Mouse (Mus musculus): Measurements from ENCODE around the gene Ffar1. TPM values are rescaled to one million over a fixed set of nuclear protein-coding genes. Genes with fewer than 3 reads are reported as not detected.

Gene Ffar1
- polyA plus RNA-seq, 1 experiment from 2014 or later = not detected

DNA sequence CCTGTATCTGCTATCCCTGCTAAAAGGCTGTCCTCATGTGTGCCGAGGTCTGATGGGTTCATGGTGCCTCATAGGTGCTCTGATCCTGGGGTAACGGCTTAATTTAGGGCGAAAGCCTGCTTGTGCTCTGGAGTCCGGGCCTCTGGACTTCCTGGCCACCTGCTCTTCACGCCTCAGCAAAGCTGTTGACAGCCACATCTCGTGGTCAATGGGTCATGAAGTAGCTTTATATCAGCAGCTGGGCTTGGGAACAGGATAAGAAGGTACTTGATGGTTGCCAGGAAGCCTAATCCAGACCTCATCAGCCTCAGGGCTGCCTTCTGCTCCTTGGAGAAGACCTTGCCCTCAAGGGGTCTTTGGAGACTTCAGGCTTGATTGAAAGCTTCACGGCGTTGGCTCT is 2.0 kb upstream of the Ffar1 start:
- 78% methylated on average over 8 of the region's 8 CpGs for WGBS
- Histone ChIP-seq H3K9ac (replicated peaks; ENCODE audit: low read depth, low read length) (no peak overlapping the region), H3K36me3 (ENCODE audit: control insufficient read depth, insufficient read depth, low read length) (no peaks in the 10 kb centered on the region), H3K4me2 (replicated peaks; ENCODE audit: low read depth, low read length) (no peak overlapping the region), H3K9me3 (ENCODE audit: control insufficient read depth, low read depth, low read length) (no peaks in the 10 kb centered on the region), H3K4me3 (ENCODE audit: low read depth, low read length) (no peak overlapping the region), H3K27ac (ENCODE audit: low read length) (no peak overlapping the region), H3K4me1 (ENCODE audit: control insufficient read depth, insufficient read depth, low read length) (no peaks in the 10 kb centered on the region), H3K27me3 (ENCODE audit: control insufficient read depth, insufficient read depth, low read length) (no peaks in the 10 kb centered on the region)
- no peak for ATAC-seq (ENCODE audit: insufficient number of reproducible peaks, insufficient read depth, low FRiP score, low read depth)

DNA sequence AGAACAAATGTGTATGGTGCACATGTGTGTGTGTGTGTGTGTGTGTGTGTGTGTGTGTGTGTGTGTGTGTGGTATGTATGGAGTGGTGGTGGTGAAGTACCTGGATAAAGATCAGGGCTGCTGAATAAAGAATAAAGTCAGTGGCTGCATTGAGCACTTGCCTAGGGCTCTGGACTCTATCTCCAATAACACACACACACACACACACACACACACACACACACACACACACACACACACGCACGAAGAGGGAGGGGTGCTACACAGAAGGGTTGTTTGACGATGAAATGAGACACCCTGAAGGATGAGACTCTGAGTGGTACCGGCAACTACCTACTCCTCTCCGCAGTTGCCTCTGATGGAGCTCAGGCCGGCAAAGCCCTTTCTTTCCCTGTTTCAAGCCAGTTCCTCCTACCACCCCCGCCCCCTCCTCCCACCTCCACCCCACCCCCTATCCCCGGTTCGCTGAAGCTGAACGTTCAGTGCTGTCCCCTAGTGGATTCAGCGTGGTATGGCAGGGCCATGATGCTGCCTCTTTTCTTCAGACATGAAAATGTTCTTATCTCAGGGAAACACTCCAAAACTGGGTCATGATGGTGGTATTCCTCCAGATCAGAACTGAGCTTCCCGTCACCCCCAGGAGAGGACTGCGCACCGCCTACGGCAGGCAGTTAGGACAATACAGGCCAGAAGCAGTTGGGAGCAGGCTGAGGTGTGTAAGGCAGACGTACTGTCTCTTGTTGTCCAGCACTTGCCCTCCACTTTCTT is 1.5 kb downstream of the Ffar1 start:
- H3K4me1 ChIP-seq (ENCODE audit: control insufficient read depth, insufficient read depth, low read length) = no peaks in the 10 kb centered on the region
- H3K36me3 ChIP-seq (ENCODE audit: control insufficient read depth, insufficient read depth, low read length) = no peaks in the 10 kb centered on the region
- 8% methylated on average over 14 of the region's 16 CpGs for WGBS
- peak; percentile 66 for ATAC-seq (ENCODE audit: insufficient number of reproducible peaks, insufficient read depth, low FRiP score, low read depth)
- no peak overlapping the region for H3K27ac ChIP-seq (ENCODE audit: low read length)
- 0 out of 2 replicates have a peak overlapping the region, but pooled peaks have one; percentile 12 for H3K4me3 ChIP-seq (ENCODE audit: low read depth, low read length)
- H3K4me2 ChIP-seq (replicated peaks; ENCODE audit: low read depth, low read length) = peak overlapping the region; percentile 36
- no peaks in the 10 kb centered on the region for H3K27me3 ChIP-seq (ENCODE audit: control insufficient read depth, insufficient read depth, low read length)
- H3K9me3 ChIP-seq (ENCODE audit: control insufficient read depth, low read depth, low read length) = no peaks in the 10 kb centered on the region
- no peak overlapping the region for H3K9ac ChIP-seq (replicated peaks; ENCODE audit: low read depth, low read length)

DNA sequence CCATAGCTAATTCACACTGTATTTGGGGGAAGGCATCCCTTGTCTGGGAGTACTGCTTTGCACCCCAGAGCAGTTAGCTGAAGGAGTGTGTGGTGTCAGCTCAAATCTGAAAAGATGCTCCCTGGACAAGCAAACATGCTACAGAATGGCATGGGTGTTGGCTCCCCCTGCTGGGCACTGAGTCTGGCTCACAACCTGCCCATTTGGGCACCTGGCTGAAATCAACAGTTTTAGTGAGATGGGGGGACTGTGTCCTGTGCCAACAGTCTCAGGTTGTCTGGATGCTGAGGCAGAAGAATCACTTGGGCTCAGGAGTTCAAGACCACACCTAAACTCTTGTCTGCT is 2.1 kb downstream of the Ffar1 start:
- Histone ChIP-seq H3K36me3 (ENCODE audit: control insufficient read depth, insufficient read depth, low read length) (no peaks in the 10 kb centered on the region), H3K9ac (replicated peaks; ENCODE audit: low read depth, low read length) (no peak overlapping the region), H3K4me3 (ENCODE audit: low read depth, low read length) (no peak overlapping the region), H3K4me1 (ENCODE audit: control insufficient read depth, insufficient read depth, low read length) (no peaks in the 10 kb centered on the region), H3K4me2 (replicated peaks; ENCODE audit: low read depth, low read length) (no peak overlapping the region), H3K27ac (ENCODE audit: low read length) (no peak overlapping the region), H3K27me3 (ENCODE audit: control insufficient read depth, insufficient read depth, low read length) (no peaks in the 10 kb centered on the region), H3K9me3 (ENCODE audit: control insufficient read depth, low read depth, low read length) (no peaks in the 10 kb centered on the region)
- ATAC-seq (ENCODE audit: insufficient number of reproducible peaks, insufficient read depth, low FRiP score, low read depth) = peak; percentile 30; the same call in 1 of the 2 replicates

DNA sequence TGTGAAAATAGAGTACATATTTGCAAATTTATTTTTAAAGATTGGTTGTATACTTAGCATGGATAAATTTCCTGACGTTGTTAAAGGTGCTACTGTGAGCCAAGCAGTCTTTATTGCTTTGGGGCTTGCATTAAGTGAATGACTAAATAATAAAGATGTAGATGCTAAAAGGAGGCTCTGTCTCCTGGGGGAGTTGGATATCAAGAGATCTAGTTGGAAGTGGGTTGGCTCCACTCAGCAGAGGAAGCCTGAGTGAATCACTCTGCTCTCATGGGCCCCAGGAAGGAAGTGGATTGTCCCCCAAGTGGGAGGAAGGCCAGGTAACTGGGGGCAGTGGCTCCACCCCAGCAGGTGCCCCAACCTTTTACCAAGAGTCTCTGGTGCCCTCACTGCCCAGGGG is 3.6 kb downstream of the Ffar1 start:
- Histone ChIP-seq H3K27ac (ENCODE audit: low read length) (no peak overlapping the region), H3K9ac (replicated peaks; ENCODE audit: low read depth, low read length) (no peak overlapping the region), H3K4me1 (ENCODE audit: control insufficient read depth, insufficient read depth, low read length) (no peaks in the 10 kb centered on the region), H3K4me3 (ENCODE audit: low read depth, low read length) (no peak overlapping the region), H3K36me3 (ENCODE audit: control insufficient read depth, insufficient read depth, low read length) (no peaks in the 10 kb centered on the region), H3K9me3 (ENCODE audit: control insufficient read depth, low read depth, low read length) (no peaks in the 10 kb centered on the region), H3K4me2 (replicated peaks; ENCODE audit: low read depth, low read length) (no peak overlapping the region), H3K27me3 (ENCODE audit: control insufficient read depth, insufficient read depth, low read length) (no peaks in the 10 kb centered on the region)
- no peak for ATAC-seq (ENCODE audit: insufficient number of reproducible peaks, insufficient read depth, low FRiP score, low read depth)
- 70% methylated on average over 1 of the region's 1 CpGs for WGBS

DNA sequence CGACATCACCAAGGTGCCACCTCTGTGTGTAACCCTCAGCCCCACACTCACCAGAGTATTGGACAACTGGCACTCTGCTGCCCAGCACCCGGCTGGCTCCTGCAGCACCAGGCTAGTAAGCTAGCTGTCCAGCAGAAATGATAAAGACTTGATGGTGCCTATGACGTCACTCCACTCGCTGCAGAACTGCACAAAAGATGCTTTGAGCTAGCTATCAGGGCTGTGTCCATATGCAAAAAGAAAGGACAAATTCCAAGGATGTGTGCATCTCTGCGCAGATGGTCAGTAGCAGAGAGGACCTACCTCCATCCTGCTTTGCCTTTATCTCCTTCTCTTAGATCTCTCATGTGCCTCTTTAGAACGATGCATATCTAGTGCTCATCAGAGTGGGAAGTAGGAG is 5.3 kb downstream of the Ffar1 start, which contains the start of gene Ffar3:
Ffar3 (minus strand) TSS at position 101 of the 400 bp plus-strand sequence.
- Histone ChIP-seq H3K36me3 (ENCODE audit: control insufficient read depth, insufficient read depth, low read length) (no peaks in the 10 kb centered on the region), H3K4me3 (ENCODE audit: low read depth, low read length) (no peak within 1 kb of the TSS), H3K4me2 (replicated peaks; ENCODE audit: low read depth, low read length) (no peak within 1 kb of the TSS), H3K27me3 (ENCODE audit: control insufficient read depth, insufficient read depth, low read length) (no peaks in the 10 kb centered on the region), H3K9ac (replicated peaks; ENCODE audit: low read depth, low read length) (no peak within 1 kb of the TSS), H3K27ac (ENCODE audit: low read length) (no peak within 1 kb of the TSS), H3K4me1 (ENCODE audit: control insufficient read depth, insufficient read depth, low read length) (no peaks in the 10 kb centered on the region), H3K9me3 (ENCODE audit: control insufficient read depth, low read depth, low read length) (no peaks in the 10 kb centered on the region)
- ATAC-seq (ENCODE audit: insufficient number of reproducible peaks, insufficient read depth, low FRiP score, low read depth) = no peak
- 76% methylated on average over 6 of the region's 6 CpGs for whole genome bisulfite sequencing

DNA sequence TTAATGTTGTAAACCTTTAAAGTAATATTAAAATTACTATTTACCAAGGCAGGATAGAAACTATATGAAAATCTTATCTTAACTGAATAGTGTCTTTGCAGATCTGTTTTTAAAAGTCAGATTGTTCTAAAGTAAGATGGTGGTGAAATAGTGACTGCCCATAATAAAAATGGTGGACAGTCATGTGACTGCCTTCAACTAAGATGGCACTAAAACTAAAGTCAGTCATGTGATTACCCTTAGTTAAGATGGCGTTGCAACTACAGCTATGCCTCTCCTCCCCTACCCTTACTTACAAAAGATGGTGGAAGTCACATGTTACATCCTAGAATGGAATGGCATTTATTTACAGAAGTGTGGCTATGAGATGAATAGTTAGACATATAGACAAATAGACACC is 9.9 kb downstream of the Ffar1 start:
- no peaks in the 10 kb centered on the region for H3K9me3 ChIP-seq (ENCODE audit: control insufficient read depth, low read depth, low read length)
- no peak overlapping the region for H3K4me3 ChIP-seq (ENCODE audit: low read depth, low read length)
- no peak overlapping the region for H3K9ac ChIP-seq (replicated peaks; ENCODE audit: low read depth, low read length)
- 80% methylated on average over 1 of the region's 1 CpGs for WGBS
- H3K4me2 ChIP-seq (replicated peaks; ENCODE audit: low read depth, low read length) = no peak overlapping the region
- no peak overlapping the region for H3K27ac ChIP-seq (ENCODE audit: low read length)
- H3K27me3 ChIP-seq (ENCODE audit: control insufficient read depth, insufficient read depth, low read length) = no peaks in the 10 kb centered on the region
- no peaks in the 10 kb centered on the region for H3K36me3 ChIP-seq (ENCODE audit: control insufficient read depth, insufficient read depth, low read length)
- no peaks in the 10 kb centered on the region for H3K4me1 ChIP-seq (ENCODE audit: control insufficient read depth, insufficient read depth, low read length)
- no peak for ATAC-seq (ENCODE audit: insufficient number of reproducible peaks, insufficient read depth, low FRiP score, low read depth)

DNA sequence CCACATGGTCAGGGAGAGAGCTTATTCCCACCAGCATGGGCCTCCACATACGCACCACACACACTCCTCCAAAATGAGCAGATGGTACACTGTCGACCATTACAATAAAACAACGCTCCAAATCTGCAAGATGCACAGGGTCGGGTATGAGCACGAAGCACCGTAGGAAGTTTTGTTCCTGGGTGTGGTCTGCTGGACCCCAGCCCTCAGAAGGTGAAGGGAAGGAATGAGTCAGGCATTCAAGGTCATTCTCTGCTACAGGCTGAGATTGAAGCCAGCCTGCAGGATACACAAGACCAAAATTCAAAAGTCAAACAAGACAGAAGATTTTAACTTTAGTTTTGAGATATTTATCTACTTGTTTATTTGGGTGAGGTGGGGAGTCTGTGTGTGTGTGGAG is 13.4 kb downstream of the Ffar1 start:
- Histone ChIP-seq H3K27me3 (ENCODE audit: control insufficient read depth, insufficient read depth, low read length) (no peaks in the 10 kb centered on the region), H3K4me3 (ENCODE audit: low read depth, low read length) (no peak overlapping the region), H3K36me3 (ENCODE audit: control insufficient read depth, insufficient read depth, low read length) (no peaks in the 10 kb centered on the region), H3K9ac (replicated peaks; ENCODE audit: low read depth, low read length) (no peak overlapping the region), H3K4me2 (replicated peaks; ENCODE audit: low read depth, low read length) (no peak overlapping the region), H3K4me1 (ENCODE audit: control insufficient read depth, insufficient read depth, low read length) (no peaks in the 10 kb centered on the region), H3K9me3 (ENCODE audit: control insufficient read depth, low read depth, low read length) (no peaks in the 10 kb centered on the region), H3K27ac (ENCODE audit: low read length) (no peak overlapping the region)
- ATAC-seq (ENCODE audit: insufficient number of reproducible peaks, insufficient read depth, low FRiP score, low read depth) = no peak
- 69% methylated on average over 6 of the region's 6 CpGs for WGBS

DNA sequence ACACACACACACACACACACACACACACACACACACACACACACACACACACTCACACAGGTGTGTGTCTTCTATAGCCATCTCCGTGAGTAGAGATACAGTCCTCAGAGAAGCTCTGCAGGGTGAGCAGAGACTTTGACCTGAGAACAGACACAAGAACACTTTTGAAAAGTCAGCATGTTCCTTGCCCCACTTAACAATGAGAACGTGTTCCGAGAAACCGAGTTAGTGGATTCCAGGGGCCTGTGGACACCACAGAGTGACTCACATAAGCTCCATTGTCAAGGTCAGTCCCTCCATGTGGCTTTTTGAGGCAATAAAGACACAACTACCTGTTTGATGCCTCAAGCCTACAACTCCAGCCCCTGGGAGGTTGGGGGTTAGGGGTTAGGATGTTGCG is 14.0 kb downstream of the Ffar1 start:
- Histone ChIP-seq H3K4me1 (ENCODE audit: control insufficient read depth, insufficient read depth, low read length) (no peaks in the 10 kb centered on the region), H3K9me3 (ENCODE audit: control insufficient read depth, low read depth, low read length) (no peaks in the 10 kb centered on the region), H3K36me3 (ENCODE audit: control insufficient read depth, insufficient read depth, low read length) (no peaks in the 10 kb centered on the region), H3K27ac (ENCODE audit: low read length) (no peak overlapping the region), H3K9ac (replicated peaks; ENCODE audit: low read depth, low read length) (no peak overlapping the region), H3K4me2 (replicated peaks; ENCODE audit: low read depth, low read length) (no peak overlapping the region), H3K27me3 (ENCODE audit: control insufficient read depth, insufficient read depth, low read length) (no peaks in the 10 kb centered on the region), H3K4me3 (ENCODE audit: low read depth, low read length) (no peak overlapping the region)
- ATAC-seq (ENCODE audit: insufficient number of reproducible peaks, insufficient read depth, low FRiP score, low read depth) = no peak
- WGBS = 65% methylated on average over 5 of the region's 5 CpGs

DNA sequence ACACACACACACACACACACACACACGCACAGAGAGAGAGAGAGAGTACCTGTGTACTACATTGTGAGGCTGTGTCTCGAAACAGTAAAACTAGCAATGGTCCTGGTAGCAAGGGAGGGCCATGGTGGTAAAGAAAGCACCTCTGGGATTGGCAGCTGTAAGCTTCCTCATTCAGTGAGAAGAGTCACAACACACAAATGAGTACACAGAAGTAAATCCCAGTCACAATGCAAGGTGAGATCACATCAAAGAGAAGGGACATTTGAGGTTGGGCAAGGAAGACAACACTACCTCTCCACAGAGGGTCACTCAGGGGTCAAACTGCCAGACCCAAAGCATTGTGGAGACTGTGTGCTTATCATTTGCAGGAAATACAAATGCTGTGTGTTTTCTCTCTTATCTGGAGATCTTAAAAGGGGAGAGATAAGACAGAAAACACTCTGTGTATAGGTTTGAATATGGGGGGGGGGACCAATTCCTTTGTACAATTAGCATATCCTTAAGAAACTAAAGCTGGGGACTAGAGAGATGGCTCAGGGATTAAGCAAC is 14.8 kb downstream of the Ffar1 start:
- ATAC-seq (ENCODE audit: insufficient number of reproducible peaks, insufficient read depth, low FRiP score, low read depth) = no peak
- no peak overlapping the region for H3K27ac ChIP-seq (ENCODE audit: low read length)
- no peak overlapping the region for H3K9ac ChIP-seq (replicated peaks; ENCODE audit: low read depth, low read length)
- no peak overlapping the region for H3K4me3 ChIP-seq (ENCODE audit: low read depth, low read length)
- H3K4me2 ChIP-seq (replicated peaks; ENCODE audit: low read depth, low read length) = no peak overlapping the region
- no peaks in the 10 kb centered on the region for H3K27me3 ChIP-seq (ENCODE audit: control insufficient read depth, insufficient read depth, low read length)
- WGBS = 39% methylated on average over 2 of the region's 2 CpGs
- no peaks in the 10 kb centered on the region for H3K9me3 ChIP-seq (ENCODE audit: control insufficient read depth, low read depth, low read length)
- H3K4me1 ChIP-seq (ENCODE audit: control insufficient read depth, insufficient read depth, low read length) = no peaks in the 10 kb centered on the region
- no peaks in the 10 kb centered on the region for H3K36me3 ChIP-seq (ENCODE audit: control insufficient read depth, insufficient read depth, low read length)
